Mouse (Mus musculus): Measurements from ENCODE around the gene Tradd. TPM values are rescaled to one million over a fixed set of nuclear protein-coding genes. Genes with fewer than 3 reads are reported as not detected.

Tradd gene
- polyA plus RNA-seq, 2 experiments: 5.5 to 11.5 TPM

DNA sequence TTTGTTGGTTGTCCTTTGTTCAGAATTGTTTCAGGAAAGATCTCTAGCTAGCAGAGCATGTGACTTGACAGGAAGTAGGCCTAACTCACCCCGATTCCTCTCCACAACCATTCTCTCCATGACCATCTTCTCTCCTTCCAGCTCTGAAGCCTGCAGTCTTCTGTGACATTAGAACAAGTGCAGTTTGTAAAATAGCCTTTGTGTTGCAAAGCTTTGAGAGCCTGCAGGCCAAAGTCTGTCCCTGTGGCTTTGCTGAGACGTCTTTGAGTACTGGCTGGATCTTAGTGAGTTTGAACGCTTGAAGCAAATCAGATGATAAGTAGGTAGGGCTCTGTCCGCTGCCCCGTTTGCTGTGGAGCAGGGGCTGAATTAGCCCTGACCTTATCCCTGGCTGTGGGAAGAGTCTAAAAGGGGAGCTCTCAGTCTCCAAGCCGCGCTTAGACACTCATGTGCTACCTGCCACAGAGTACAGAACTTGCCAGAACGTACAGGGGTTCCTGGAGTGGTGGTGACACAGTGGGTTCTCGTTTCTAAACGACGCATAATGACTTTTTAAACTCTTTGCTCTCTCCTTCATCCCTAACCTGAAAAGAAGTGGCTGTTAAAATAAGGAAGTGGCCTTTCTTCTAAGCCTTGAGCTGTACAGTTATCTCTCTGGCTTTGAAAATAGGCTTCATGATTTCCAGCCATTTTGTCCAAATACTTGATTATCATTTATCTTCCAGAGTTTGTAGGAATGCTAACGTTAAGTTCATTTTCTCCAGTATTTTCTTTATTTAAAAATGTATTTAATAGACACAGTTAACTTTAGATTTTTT lies 32.7 kb downstream of the Tradd start:
- no peak for ATAC-seq (ENCODE audit: insufficient read depth)
- TF ChIP-seq EP300 (IDR thresholded peaks at IDR 0.05; ENCODE audit: low read depth): no peak
- no peak for TF ChIP-seq CTCF (IDR thresholded peaks at IDR 0.05; ENCODE audit: low read depth)
- Histone ChIP-seq H3K27ac (no peak overlapping the region), H3K4me3 (ENCODE audit: insufficient read depth in 1 of 2, low read depth in 2 of 2, low read length in 2 of 2) (no peak overlapping the region), H3K9ac (replicated peaks) (no peak overlapping the region), H3K27me3 (ENCODE audit: control insufficient read depth, insufficient read depth, low read length) (no peaks in the 10 kb centered on the region), H3K36me3 (replicated peaks; ENCODE audit: control insufficient read depth, insufficient read depth, low read depth) (peaks cover 10% of the 10 kb centered on the region), H3K4me1 (replicated peaks; ENCODE audit: control insufficient read depth in 2 of 2, insufficient read depth in 2 of 2, low read length in 1 of 2) (peaks cover 11 to 14% of the 10 kb centered on the region in 2 experiments), H3K9me3 (ENCODE audit: control insufficient read depth, low read length) (no peaks in the 10 kb centered on the region), H3K4me2 (ENCODE audit: low read depth) (no peak overlapping the region)
- no peak for DNase-seq (ENCODE audit: low read depth in 3 of 3, low spot score in 3 of 3)
- 67% methylated on average over 12 of the region's 12 CpGs for WGBS (ENCODE audit: insufficient replicate concordance)

- Histone ChIP-seq H3K36me3 (replicated peaks; ENCODE audit: control insufficient read depth, insufficient read depth, low read depth) (no peaks in the 10 kb centered on the region; the same call in 1 of the 2 replicates), H3K27me3 (ENCODE audit: control insufficient read depth, insufficient read depth, low read length) (no peaks in the 10 kb centered on the region), H3K9me3 (ENCODE audit: control insufficient read depth, low read length) (no peaks in the 10 kb centered on the region), H3K4me2 (ENCODE audit: low read depth) (peak overlapping the region; percentile 94), H3K9ac (replicated peaks) (peak overlapping the region; percentile 97), H3K4me3 (ENCODE audit: insufficient read depth in 1 of 2, low read depth in 2 of 2, low read length in 2 of 2) (peak overlapping the region; percentile 94 to 99), H3K4me1 (replicated peaks; ENCODE audit: control insufficient read depth in 2 of 2, insufficient read depth in 2 of 2, low read length in 1 of 2) (peaks cover 3 to 14% of the 10 kb centered on the region in 2 experiments), H3K27ac (peak overlapping the region; percentile 85)
- no peak for TF ChIP-seq EP300 (IDR thresholded peaks at IDR 0.05; ENCODE audit: low read depth)
- no peak for TF ChIP-seq CTCF (IDR thresholded peaks at IDR 0.05; ENCODE audit: low read depth)
- WGBS (ENCODE audit: insufficient replicate concordance): 16% methylated on average over 6 of the region's 6 CpGs
- ATAC-seq (ENCODE audit: insufficient read depth): no peak
- peak in 2 of 3 experiments; percentile 9 to 38 for DNase-seq (ENCODE audit: low read depth in 3 of 3, low spot score in 3 of 3)
Measured at GRCm38 (mm10) chr8:105225917-105226316, 38.5 kb downstream of the Tradd start.

DNA sequence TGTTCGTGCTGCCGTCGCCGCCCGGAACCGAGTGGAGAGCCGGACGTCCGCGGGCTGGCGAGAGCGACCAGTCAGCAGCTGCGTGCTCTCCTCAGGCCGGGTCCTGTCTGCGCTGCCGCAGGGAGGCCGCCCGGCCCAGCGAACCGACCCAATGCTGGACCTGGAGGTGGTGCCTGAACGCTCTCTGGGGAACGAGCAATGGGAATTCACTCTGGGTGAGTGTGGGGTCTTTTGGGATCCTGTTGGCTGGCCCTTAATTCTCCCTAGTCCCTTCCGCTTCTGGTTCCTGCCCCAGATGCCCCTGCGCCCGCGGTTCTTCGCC lies 39.2 kb downstream of the Tradd start:
- DNase-seq (ENCODE audit: low read depth in 3 of 3, low spot score in 3 of 3) (no peak), ATAC-seq (ENCODE audit: insufficient read depth) (no peak; the same call in 1 of the 2 replicates)
- H3K9ac ChIP-seq (replicated peaks): peak overlapping the region; percentile 97
- no peaks in the 10 kb centered on the region; the same call in 1 of the 2 replicates for H3K36me3 ChIP-seq (replicated peaks; ENCODE audit: control insufficient read depth, insufficient read depth, low read depth)
- peak overlapping the region; percentile 94 to 99 for H3K4me3 ChIP-seq (ENCODE audit: insufficient read depth in 1 of 2, low read depth in 2 of 2, low read length in 2 of 2)
- TF ChIP-seq EP300 (IDR thresholded peaks at IDR 0.05; ENCODE audit: low read depth): no peak
- no peak for TF ChIP-seq CTCF (IDR thresholded peaks at IDR 0.05; ENCODE audit: low read depth)
- no peaks in the 10 kb centered on the region for H3K9me3 ChIP-seq (ENCODE audit: control insufficient read depth, low read length)
- peaks cover 3 to 14% of the 10 kb centered on the region in 2 experiments for H3K4me1 ChIP-seq (replicated peaks; ENCODE audit: control insufficient read depth in 2 of 2, insufficient read depth in 2 of 2, low read length in 1 of 2)
- 0% methylated on average over 27 of the region's 27 CpGs for WGBS (ENCODE audit: insufficient replicate concordance)
- H3K27ac ChIP-seq: peak overlapping the region; percentile 85
- H3K4me2 ChIP-seq (ENCODE audit: low read depth): peak overlapping the region; percentile 94
- no peaks in the 10 kb centered on the region for H3K27me3 ChIP-seq (ENCODE audit: control insufficient read depth, insufficient read depth, low read length)

GRCm38 (mm10) chr8:105224413-105225271 lies 39.8 kb downstream of the Tradd start, which contains the start of gene D230025D16Rik:
Gene D230025D16Rik, plus strand, starts transcription at chr8:105225145.
- peak within 1 kb of the TSS; percentile 94 for H3K4me2 ChIP-seq (ENCODE audit: low read depth)
- H3K9ac ChIP-seq (replicated peaks): peak within 1 kb of the TSS; percentile 97
- no peaks in the 10 kb centered on the region; the same call in 1 of the 2 replicates for H3K36me3 ChIP-seq (replicated peaks; ENCODE audit: control insufficient read depth, insufficient read depth, low read depth)
- ATAC-seq (ENCODE audit: insufficient read depth) (peak; percentile 93), DNase-seq (ENCODE audit: low read depth in 3 of 3, low spot score in 3 of 3) (peak; percentile 85 to 87 (median 85))
- TF ChIP-seq EP300 (IDR thresholded peaks at IDR 0.05; ENCODE audit: low read depth): no peak
- TF ChIP-seq CTCF (IDR thresholded peaks at IDR 0.05; ENCODE audit: low read depth): 0 out of 2 replicates have a peak, but pooled peaks have one; percentile 1
- WGBS (ENCODE audit: insufficient replicate concordance): 5% methylated on average over 34 of the region's 34 CpGs
- H3K4me3 ChIP-seq (ENCODE audit: insufficient read depth in 1 of 2, low read depth in 2 of 2, low read length in 2 of 2): peak within 1 kb of the TSS; percentile 94 to 99
- H3K4me1 ChIP-seq (replicated peaks; ENCODE audit: control insufficient read depth in 2 of 2, insufficient read depth in 2 of 2, low read length in 1 of 2): peaks cover 3 to 14% of the 10 kb centered on the region in 2 experiments
- H3K9me3 ChIP-seq (ENCODE audit: control insufficient read depth, low read length): no peaks in the 10 kb centered on the region
- H3K27me3 ChIP-seq (ENCODE audit: control insufficient read depth, insufficient read depth, low read length): no peaks in the 10 kb centered on the region
- peak within 1 kb of the TSS; percentile 85 for H3K27ac ChIP-seq

Data from liver, embryonic 14.5 days (tissue).